Mouse (Mus musculus) gastrocnemius, adult 2 months (tissue): ENCODE measurements at regions not wholly inside any gene's neighbourhood (a gene's known extent, or its start where the extent isn't known, plus 50 kb on each side); places are given as distances from the start of the nearest gene placed in this dataset.
A peak's percentile ranks its signal among the peaks of the same experiment; 100 is the strongest.
"Not testable (repeated sequence)": the region's sequence is repeated elsewhere in the genome, so short reads cannot be mapped to it uniquely, and the experiment has no call there.

Experiments
- DNase-seq: peaks from one replicate; pipeline ENCODE4 v3.0.0; 2022
- H3K27ac ChIP-seq: fragments of 200-600 bp; 2 replicates; pipeline ENCODE4 v1.8.1; 2022; ENCODE audit warnings: mild to moderate bottlenecking
- H3K4me3 ChIP-seq: fragments of 200-600 bp; 2 replicates; pipeline ENCODE4 v1.8.1; 2022; ENCODE audit warnings: mild to moderate bottlenecking, moderate library complexity
- CTCF ChIP-seq: fragments of 200-600 bp; IDR thresholded peaks from 2 replicates; pipeline ENCODE4 v1.8.1; 2022; ENCODE audit warnings: antibody characterized with exemption, mild to moderate bottlenecking, moderate library complexity
- intact Hi-C: fragments of 180-260 bp; cut with DNase I; formaldehyde crosslinking; loops from one replicate; pipeline ENCODE4 v1.15.1; 2025

DNA sequence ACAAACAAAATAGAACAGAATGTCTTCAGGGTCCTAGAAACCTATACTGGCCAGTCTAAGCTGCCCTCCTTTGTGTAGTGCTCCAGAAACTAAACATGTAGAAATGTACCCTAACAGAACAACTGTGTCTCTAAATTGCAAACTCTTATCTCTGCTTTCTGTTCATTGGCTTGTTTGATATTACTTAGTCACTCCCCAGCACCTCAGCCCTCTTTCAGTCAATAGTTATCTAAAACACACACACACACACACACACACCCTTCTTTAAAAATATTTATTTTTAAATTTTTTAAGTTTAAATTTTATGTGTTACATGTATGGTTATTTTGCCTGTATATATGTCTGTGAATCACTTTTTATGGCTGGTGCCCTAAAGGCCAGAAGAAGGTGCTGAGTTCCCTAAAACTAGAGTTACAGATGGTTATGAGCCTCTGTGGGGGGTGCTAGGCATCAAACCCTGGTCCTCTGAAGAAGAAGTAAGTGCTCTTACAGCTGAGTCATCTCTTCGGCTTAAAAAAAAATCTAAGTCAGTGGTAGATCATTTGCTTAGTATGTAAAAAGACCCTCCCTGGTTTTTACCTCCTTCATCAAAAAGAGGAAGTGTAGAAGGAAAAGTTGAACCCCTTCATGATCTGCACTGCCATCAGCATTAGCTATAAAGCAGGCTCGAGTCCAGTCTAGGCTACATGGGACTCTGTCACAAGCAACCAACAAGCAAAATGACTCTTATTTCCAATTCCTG is 96.6 kb upstream of the C9orf72 start:
- no peak overlapping the region for H3K4me3 ChIP-seq
- intact Hi-C loops, result no loop called here
- no peak for DNase-seq
- TF ChIP-seq CTCF, result no peak
- H3K27ac ChIP-seq, result no peak overlapping the region

DNA sequence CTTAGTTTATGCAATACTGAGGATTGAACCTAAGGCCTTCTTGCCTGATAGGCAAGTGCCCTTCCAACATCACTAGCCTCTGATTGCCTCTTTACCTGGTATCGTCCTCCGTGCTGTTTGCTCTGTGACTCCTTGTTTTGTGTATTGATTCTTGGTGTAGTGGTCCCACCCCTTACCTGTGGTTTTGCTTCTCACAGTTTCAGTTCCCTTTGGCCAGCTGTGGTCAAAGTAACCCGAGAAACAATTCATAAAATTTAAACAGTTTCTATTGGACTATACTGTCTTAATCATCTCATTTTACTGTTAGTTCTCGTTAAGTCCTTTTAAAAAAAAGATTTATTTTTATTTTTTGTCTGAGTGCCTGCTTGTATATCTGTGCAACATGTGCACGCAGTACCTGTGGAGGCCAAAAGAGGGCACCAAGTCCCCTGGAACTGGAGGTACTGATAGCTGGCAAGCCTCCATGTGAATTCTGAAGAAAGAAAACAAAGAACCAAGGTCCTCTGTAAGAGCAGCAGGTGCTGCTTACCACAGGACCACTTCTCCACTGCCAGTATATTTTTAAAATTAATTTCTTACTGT is 84.5 kb upstream of the C9orf72 start:
- no peak overlapping the region for H3K27ac ChIP-seq
- peak; percentile 50 for TF ChIP-seq CTCF
- DNase-seq, result no peak

DNA sequence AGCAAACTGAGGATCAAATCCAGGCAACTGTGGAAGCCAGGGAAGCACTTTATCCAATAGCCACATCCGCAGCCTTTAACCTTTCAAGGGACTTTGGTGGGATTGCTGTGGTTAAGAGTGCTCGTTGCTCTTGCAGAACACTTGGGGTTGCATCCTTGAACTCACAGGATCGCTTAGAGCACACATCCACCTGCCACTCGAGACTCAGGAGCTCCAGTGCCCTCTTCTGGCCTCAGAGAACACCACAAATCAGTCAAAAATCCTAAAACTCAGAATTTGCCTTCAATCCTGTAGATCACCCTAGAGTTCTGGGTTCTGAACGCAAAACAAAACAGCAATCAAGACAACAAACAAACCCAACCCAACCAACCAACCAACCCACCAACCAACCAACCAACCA is 82.2 kb upstream of the C9orf72 start:
- H3K27ac ChIP-seq, result no peak overlapping the region
- intact Hi-C loops, result no loop called here
- no peak for DNase-seq
- H3K4me3 ChIP-seq, result no peak overlapping the region
- TF ChIP-seq CTCF, result no peak

More for the DNA sequence above, 84.5 kb upstream of the C9orf72 start:
- no peak overlapping the region for H3K4me3 ChIP-seq
- intact Hi-C loops, result no loop called here

DNA sequence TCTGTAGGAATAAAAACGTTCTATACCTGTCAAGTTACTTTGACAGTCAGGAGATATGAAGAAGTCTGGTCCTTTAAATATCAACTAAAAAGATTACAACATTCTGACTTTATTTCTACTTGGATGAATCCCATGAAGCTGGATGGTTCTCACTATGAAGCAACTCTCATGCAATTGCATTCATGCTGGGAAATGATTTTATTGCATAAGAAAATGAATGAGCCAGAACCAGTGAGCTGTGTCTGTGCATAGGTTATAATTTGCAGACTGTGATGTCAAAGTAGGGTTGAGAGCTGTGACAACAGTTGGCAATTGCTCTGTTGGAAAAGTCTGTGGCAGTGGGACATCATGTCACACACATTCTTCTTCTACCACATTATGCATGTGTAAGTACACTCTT is 79.2 kb upstream of the C9orf72 start:
- no peak for DNase-seq
- intact Hi-C loops, result no loop called here
- no peak for TF ChIP-seq CTCF
- no peak overlapping the region for H3K4me3 ChIP-seq
- H3K27ac ChIP-seq, result no peak overlapping the region

DNA sequence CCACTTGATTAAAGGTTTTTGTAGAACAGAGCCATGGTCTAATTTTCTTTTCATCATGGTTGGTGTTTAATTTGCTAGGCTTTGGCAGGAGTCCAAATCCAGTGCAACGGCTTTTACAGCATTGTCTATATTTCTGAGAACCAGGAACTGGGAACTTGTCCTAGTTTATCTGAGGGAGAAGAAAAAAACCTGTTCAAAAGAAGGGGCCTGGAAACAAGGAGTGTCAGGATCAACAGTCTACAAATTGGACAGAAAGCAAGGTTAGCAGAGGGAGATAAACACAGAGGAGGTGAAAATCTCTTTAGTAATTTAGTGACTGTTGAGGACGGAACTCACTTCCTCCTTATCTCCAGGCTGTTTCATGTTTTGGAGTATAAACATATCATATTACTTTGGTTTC is 74.9 kb upstream of the C9orf72 start:
- no peak overlapping the region for H3K4me3 ChIP-seq
- H3K27ac ChIP-seq, result no peak overlapping the region
- DNase-seq, result no peak
- TF ChIP-seq CTCF, result no peak
- intact Hi-C loops, result no loop called here

DNA sequence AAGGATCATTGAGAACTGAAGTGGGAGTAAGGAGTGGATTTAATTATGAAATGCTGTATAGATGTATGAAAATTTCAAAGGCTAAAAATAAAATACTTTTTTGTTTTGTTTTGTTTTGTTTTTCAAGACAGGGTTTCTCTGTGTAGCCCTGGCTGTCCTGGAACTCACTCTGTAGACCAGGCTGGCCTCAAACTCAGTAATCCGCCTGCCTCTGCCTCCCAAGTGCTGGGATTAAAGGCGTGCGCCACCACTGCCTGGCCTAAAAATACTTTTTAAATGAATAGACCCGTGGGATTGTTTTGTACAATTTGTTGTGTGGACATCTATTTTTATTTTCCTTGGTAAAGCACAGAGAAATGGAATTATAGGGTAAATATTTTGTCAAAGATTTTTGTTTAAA is 74.4 kb upstream of the C9orf72 start:
- DNase-seq, H3K4me3 ChIP-seq, intact Hi-C loops, H3K27ac ChIP-seq: not testable (repeated sequence)

DNA sequence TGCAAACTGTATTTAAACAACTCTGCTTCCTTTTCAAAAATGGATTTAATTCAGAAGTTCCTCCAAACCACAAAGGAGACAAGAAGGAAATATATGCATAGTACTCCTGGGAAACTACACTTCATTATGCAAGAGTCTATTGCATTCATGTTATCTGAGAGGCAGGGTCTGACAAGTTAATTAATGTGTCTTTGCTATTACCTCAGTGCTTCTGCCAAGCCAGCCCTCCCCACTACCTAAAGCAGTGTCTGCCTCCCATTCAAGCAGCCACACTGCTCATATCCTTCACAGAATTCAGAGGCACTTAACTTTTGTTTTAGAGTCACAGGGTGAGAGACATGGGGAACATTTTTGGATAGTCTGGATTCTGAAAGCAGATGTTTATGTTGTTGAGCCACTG is 58.6 kb upstream of the C9orf72 start:
- no peak overlapping the region for H3K4me3 ChIP-seq
- H3K27ac ChIP-seq, result no peak overlapping the region
- no peak for TF ChIP-seq CTCF
- intact Hi-C loops, result no loop called here
- no peak for DNase-seq
